ENCODE assay signal across 8 mouse cellular contexts in genomic region chr12:108794078-108794711, GRCm38 (mm10). TPM values are rescaled to one million over a fixed set of nuclear protein-coding genes. Genes with fewer than 3 reads are reported as not detected.
DNase-seq lines count a peak whose midpoint lies in the region; ATAC-seq and TF ChIP-seq lines count a peak whose summit lies in the region.

No protein-coding gene starts in this region.

- no peak for TF ChIP-seq CTCF in bone marrow, adult 2 months (IDR thresholded peaks at IDR 0.05; ENCODE audit: control insufficient read depth, insufficient read depth, low read length)

- peak overlapping the region; percentile 55 for H3K4me2 ChIP-seq in embryonic facial prominence, embryonic 15.5 days (replicated peaks)
- H3K4me2 ChIP-seq in kidney, embryonic 15.5 days, result peak overlapping the region; percentile 67
- peak overlapping the region; percentile 89 for H3K4me2 ChIP-seq in liver, embryonic 11.5 days
- H3K4me2 ChIP-seq in myocyte (ENCODE audit: low read depth), result peak overlapping the region; percentile 81

- H3K27me3 ChIP-seq in embryonic facial prominence, embryonic 15.5 days, result no peaks in the 10 kb centered on the region
- H3K27me3 ChIP-seq in heart, embryonic 10.5 days (ENCODE audit: insufficient read depth, poor library complexity, severe bottlenecking), result no peaks in the 10 kb centered on the region
- no peaks in the 10 kb centered on the region for H3K27me3 ChIP-seq in kidney, embryonic 15.5 days
- no peaks in the 10 kb centered on the region for H3K27me3 ChIP-seq in liver, embryonic 11.5 days (replicated peaks; ENCODE audit: control insufficient read depth, insufficient read depth, low read length)
- H3K27me3 ChIP-seq in myocyte (ENCODE audit: control insufficient read depth, insufficient read depth, insufficient read length), result no peaks in the 10 kb centered on the region

- no peaks in the 10 kb centered on the region; the same call in 1 of the 2 replicates for H3K4me1 ChIP-seq in bone marrow, adult 2 months (ENCODE audit: control insufficient read depth, insufficient read depth, low read length)
- H3K4me1 ChIP-seq in embryonic facial prominence, embryonic 15.5 days, result peaks cover 18% of the 10 kb centered on the region
- peaks cover 17% of the 10 kb centered on the region for H3K4me1 ChIP-seq in heart, embryonic 10.5 days
- peaks cover 39% of the 10 kb centered on the region for H3K4me1 ChIP-seq in kidney, embryonic 15.5 days
- H3K4me1 ChIP-seq in liver, embryonic 11.5 days (replicated peaks; ENCODE audit: control insufficient read depth, insufficient read depth, low read length), result peaks cover 28% of the 10 kb centered on the region

- peak; percentile 81 to 83 for DNase-seq in B cell, adult 2 months
- peak; percentile 90 for DNase-seq in heart, embryonic 10.5 days (ENCODE audit: low spot score)
- DNase-seq in liver, embryonic 11.5 days (ENCODE audit: low spot score), result peak; percentile 82
- DNase-seq in spleen, postnatal 4 days (ENCODE audit: low spot score in 2 of 2), result peak; percentile 82 to 91

- peak; percentile 75 for ATAC-seq in embryonic facial prominence, embryonic 15.5 days (ENCODE audit: insufficient number of reproducible peaks, low FRiP score, low TSS enrichment, low read depth)
- ATAC-seq in kidney, embryonic 15.5 days (replicated peaks; ENCODE audit: low FRiP score), result peak; percentile 72
- ATAC-seq in liver, embryonic 11.5 days (replicated peaks; ENCODE audit: low FRiP score), result peak; percentile 66

- H3K9me3 ChIP-seq in embryonic facial prominence, embryonic 15.5 days (replicated peaks), result no peaks in the 10 kb centered on the region
- no peaks in the 10 kb centered on the region for H3K9me3 ChIP-seq in heart, embryonic 10.5 days
- H3K9me3 ChIP-seq in kidney, embryonic 15.5 days (replicated peaks), result no peaks in the 10 kb centered on the region
- no peaks in the 10 kb centered on the region for H3K9me3 ChIP-seq in liver, embryonic 11.5 days (ENCODE audit: control insufficient read depth, low read length)

- peak overlapping the region; percentile 92 for H3K9ac ChIP-seq in embryonic facial prominence, embryonic 15.5 days
- H3K9ac ChIP-seq in kidney, embryonic 15.5 days, result peak overlapping the region; percentile 94
- peak overlapping the region; percentile 95 for H3K9ac ChIP-seq in liver, embryonic 11.5 days (ENCODE audit: low read depth, low read length)

- peak overlapping the region; percentile 95 for H3ac ChIP-seq in myocyte (ENCODE audit: control insufficient read depth, insufficient read length)

- TF ChIP-seq POLR2A in bone marrow, adult 2 months (IDR thresholded peaks at IDR 0.05; ENCODE audit: borderline replicate concordance, control insufficient read depth, low read depth, low read length), result peak; percentile 28; the same call in 1 of the 2 replicates
- peak; percentile 52 for TF ChIP-seq POLR2A in myocyte (IDR thresholded peaks at IDR 0.05; ENCODE audit: insufficient read length, low read depth)

- H3K27ac ChIP-seq in bone marrow, adult 2 months (ENCODE audit: control insufficient read depth, insufficient read depth, low read depth, low read length, poor library complexity), result peak overlapping the region; percentile 100
- peak overlapping the region; percentile 99 for H3K27ac ChIP-seq in embryonic facial prominence, embryonic 15.5 days (replicated peaks)
- H3K27ac ChIP-seq in heart, embryonic 10.5 days, result peak overlapping the region; percentile 97
- H3K27ac ChIP-seq in kidney, embryonic 15.5 days, result peak overlapping the region; percentile 100
- H3K27ac ChIP-seq in liver, embryonic 11.5 days (ENCODE audit: low read depth, low read length), result peak overlapping the region; percentile 99

- H3K4me3 ChIP-seq in bone marrow, adult 2 months (replicated peaks; ENCODE audit: control insufficient read depth, low read depth, low read length), result peak overlapping the region; percentile 99
- peak overlapping the region; percentile 65 for H3K4me3 ChIP-seq in embryonic facial prominence, embryonic 15.5 days (replicated peaks)
- H3K4me3 ChIP-seq in heart, embryonic 10.5 days, result peak overlapping the region; percentile 99
- H3K4me3 ChIP-seq in kidney, embryonic 15.5 days (replicated peaks), result peak overlapping the region; percentile 98
- H3K4me3 ChIP-seq in liver, embryonic 11.5 days (ENCODE audit: low read depth, low read length), result peak overlapping the region; percentile 94
- H3K4me3 ChIP-seq in myocyte, result peak overlapping the region; percentile 53

- peaks cover 81% of the 10 kb centered on the region for H3K79me2 ChIP-seq in myocyte (ENCODE audit: control insufficient read depth, insufficient read depth)

- under 1% methylated on average over 90 of the region's 94 CpGs for WGBS in bone marrow, adult 2 months
- under 1% methylated on average over 86 of the region's 94 CpGs for WGBS in embryonic facial prominence, embryonic 15.5 days
- WGBS in heart, embryonic 10.5 days, result under 1% methylated on average over 91 of the region's 94 CpGs
- WGBS in kidney, embryonic 15.5 days, result under 1% methylated on average over 92 of the region's 94 CpGs
- under 1% methylated on average over 72 of the region's 94 CpGs for WGBS in liver, embryonic 11.5 days

- H3K36me3 ChIP-seq in embryonic facial prominence, embryonic 15.5 days, result no peaks in the 10 kb centered on the region
- no peaks in the 10 kb centered on the region for H3K36me3 ChIP-seq in heart, embryonic 10.5 days
- 0 out of 2 replicates have a peak, but pooled peaks cover 8% of the 10 kb centered on the region for H3K36me3 ChIP-seq in kidney, embryonic 15.5 days
- H3K36me3 ChIP-seq in liver, embryonic 11.5 days (ENCODE audit: control insufficient read depth, insufficient read depth, low read length), result no peaks in the 10 kb centered on the region
- H3K36me3 ChIP-seq in myocyte (ENCODE audit: control insufficient read depth, insufficient read depth), result no peaks in the 10 kb centered on the region

TF ChIP-seq in myocyte, 11 proteins besides CTCF, POLR2A, EP300 and RAD21:
- TF ChIP-seq TCF12 (IDR thresholded peaks at IDR 0.05; ENCODE audit: insufficient read depth, poor library complexity, severe bottlenecking) (no peak), TCF3 (IDR thresholded peaks at IDR 0.05; ENCODE audit: insufficient read length, low read depth) (no peak), MYOG (IDR thresholded peaks at IDR 0.05; ENCODE audit: control insufficient read depth in 1 of 3, insufficient read depth in 1 of 3, insufficient read length in 2 of 3, low read depth in 2 of 3) (peak in 2 of 3 experiments; percentile 66 to 84), USF1 (IDR thresholded peaks at IDR 0.05; ENCODE audit: low read depth) (no peak), REST (IDR thresholded peaks at IDR 0.05; ENCODE audit: insufficient read depth, insufficient read length) (no peak), MYOD1 (IDR thresholded peaks at IDR 0.05; ENCODE audit: control insufficient read depth in 1 of 3, insufficient read length in 2 of 3, low read depth in 2 of 3) (peak in 2 of 3 experiments; percentile 46 to 75), POLR2AphosphoS2 (IDR thresholded peaks at IDR 0.05; ENCODE audit: insufficient read length, low read depth) (peak; percentile 9), CEBPB (IDR thresholded peaks at IDR 0.05; ENCODE audit: insufficient read depth, poor library complexity, severe bottlenecking) (no peak), SRF (IDR thresholded peaks at IDR 0.05; ENCODE audit: control insufficient read depth, insufficient read length, low read depth) (no peak), E2F4 (IDR thresholded peaks at IDR 0.05; ENCODE audit: insufficient read depth) (peak; percentile 26), MAX (IDR thresholded peaks at IDR 0.05; ENCODE audit: low read depth) (no peak)

RNA-seq across cellular contexts. Expression of gene Yy1, which starts 1.4 kb away (rescaled TPM):
- 16.3 and 35.4 TPM in 2 replicates for polyA plus RNA-seq in bone marrow, adult 2 months (2011; ENCODE audit: insufficient read depth, insufficient read length, low replicate concordance, missing spikeins)
- polyA plus RNA-seq in embryonic facial prominence, embryonic 15.5 days (2015; fragmentation: Nextera tagmentation; extraction: Ambion mirVana), result 16.0 and 16.5 TPM in 2 replicates
- polyA plus RNA-seq in heart, embryonic 10.5 days (2016; fragmentation: Nextera tagmentation; extraction: Ambion mirVana), result 11.8 and 17.5 TPM in 2 replicates
- 19.1 and 20.4 TPM in 2 replicates for polyA plus RNA-seq in kidney, embryonic 15.5 days (2015; fragmentation: Nextera tagmentation; extraction: Ambion mirVana)
- 17.9 and 19.2 TPM in 2 replicates for polyA plus RNA-seq in liver, embryonic 11.5 days (2014; fragmentation: Nextera tagmentation; extraction: Ambion mirVana)
- polyA plus RNA-seq in myocyte (2012; fragmentation: generic; extraction: Trizol), result 15.3 TPM

RNA-seq across cellular contexts. Expression of gene Slc25a29, which starts 41.5 kb away (rescaled TPM):
- 1.1 and 2.5 TPM in 2 replicates for polyA plus RNA-seq in bone marrow, adult 2 months (2011; ENCODE audit: insufficient read depth, insufficient read length, low replicate concordance, missing spikeins)
- polyA plus RNA-seq in embryonic facial prominence, embryonic 15.5 days (2015; fragmentation: Nextera tagmentation; extraction: Ambion mirVana), result 11.3 and 11.7 TPM in 2 replicates
- polyA plus RNA-seq in heart, embryonic 10.5 days (2016; fragmentation: Nextera tagmentation; extraction: Ambion mirVana), result 5.5 and 6.8 TPM in 2 replicates
- polyA plus RNA-seq in kidney, embryonic 15.5 days (2015; fragmentation: Nextera tagmentation; extraction: Ambion mirVana), result 9.0 and 9.7 TPM in 2 replicates
- polyA plus RNA-seq in liver, embryonic 11.5 days (2014; fragmentation: Nextera tagmentation; extraction: Ambion mirVana), result 2.9 and 3.9 TPM in 2 replicates
- 20.9 TPM for polyA plus RNA-seq in myocyte (2012; fragmentation: generic; extraction: Trizol)

RNA-seq across cellular contexts. Expression of gene Slc25a47, which starts 41.7 kb away (rescaled TPM):
- polyA plus RNA-seq in bone marrow, adult 2 months (2011; ENCODE audit: insufficient read depth, insufficient read length, low replicate concordance, missing spikeins), result 2.7 and 7.1 TPM in 2 replicates
- 11.6 and 12.0 TPM in 2 replicates for polyA plus RNA-seq in embryonic facial prominence, embryonic 15.5 days (2015; fragmentation: Nextera tagmentation; extraction: Ambion mirVana)
- 7.0 and 7.3 TPM in 2 replicates for polyA plus RNA-seq in heart, embryonic 10.5 days (2016; fragmentation: Nextera tagmentation; extraction: Ambion mirVana)
- 8.8 and 9.3 TPM in 2 replicates for polyA plus RNA-seq in kidney, embryonic 15.5 days (2015; fragmentation: Nextera tagmentation; extraction: Ambion mirVana)
- polyA plus RNA-seq in liver, embryonic 11.5 days (2014; fragmentation: Nextera tagmentation; extraction: Ambion mirVana), result 4.5 and 5.2 TPM in 2 replicates
- polyA plus RNA-seq in myocyte (2012; fragmentation: generic; extraction: Trizol), result 3.6 TPM

Comparison
In these comparisons a context has a peak if more than half of its experiments do, and no peak if none do; other contexts are left out.
1. Peak in every context shown above with its lines: DNase-seq, ATAC-seq, H3K4me3 ChIP-seq and H3K27ac ChIP-seq.